10 mouse cellular contexts compared by ENCODE assay signal in the genomic region with DNA sequence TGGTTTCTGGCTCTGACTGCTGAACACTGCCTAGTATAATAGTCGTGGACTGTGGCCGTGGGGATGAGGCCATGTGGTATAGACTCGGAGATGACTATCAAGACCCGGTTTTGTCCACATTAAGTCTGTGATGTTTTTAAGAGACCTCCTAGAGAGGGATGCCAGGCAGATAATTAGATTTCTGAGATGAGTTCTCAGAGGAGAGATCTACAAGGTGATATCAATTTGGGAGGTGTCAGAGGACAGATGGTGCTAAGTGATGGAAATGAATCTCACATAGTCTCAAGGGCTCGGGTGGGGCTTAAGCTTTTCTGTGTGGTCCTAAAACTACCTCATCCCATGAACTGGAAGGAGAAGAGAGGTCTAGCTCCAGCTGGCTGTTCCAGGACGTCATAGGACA.
"Had no signal": no experiment of that assay in that cellular context is flagged by ENCODE, and none has a peak within 500 bp of the region (broad histone marks: within the 10 kb centered on the region; RNA-seq: fewer than 3 reads in every experiment).

No protein-coding gene starts in this region.

- H3K9me3 ChIP-seq: kidney, embryonic 15.5 days; limb, embryonic 13.5 days had no signal

- ATAC-seq: intestine, embryonic 16.5 days had no signal

- H3K36me3 ChIP-seq: kidney, embryonic 15.5 days; limb, embryonic 13.5 days had no signal

- H3K4me2 ChIP-seq: kidney, embryonic 15.5 days; limb, embryonic 13.5 days had no signal

- H3K4me3 ChIP-seq: kidney, embryonic 15.5 days; limb, embryonic 13.5 days had no signal

- H3K9ac ChIP-seq: kidney, embryonic 15.5 days; limb, embryonic 13.5 days; liver, embryonic 14.5 days had no signal

- DNase-seq: kidney, adult 2 months; kidney, postnatal 14 days; left cerebral cortex, postnatal 4 days; lung, adult 18-20 months; right cerebral cortex, postnatal 25 days; thymus, postnatal 36 days had no signal

- H3K27ac ChIP-seq: kidney, embryonic 15.5 days; limb, embryonic 13.5 days; liver, embryonic 14.5 days had no signal
